Mouse (Mus musculus): ENCODE measurements around the gene Syt7.

DNA sequence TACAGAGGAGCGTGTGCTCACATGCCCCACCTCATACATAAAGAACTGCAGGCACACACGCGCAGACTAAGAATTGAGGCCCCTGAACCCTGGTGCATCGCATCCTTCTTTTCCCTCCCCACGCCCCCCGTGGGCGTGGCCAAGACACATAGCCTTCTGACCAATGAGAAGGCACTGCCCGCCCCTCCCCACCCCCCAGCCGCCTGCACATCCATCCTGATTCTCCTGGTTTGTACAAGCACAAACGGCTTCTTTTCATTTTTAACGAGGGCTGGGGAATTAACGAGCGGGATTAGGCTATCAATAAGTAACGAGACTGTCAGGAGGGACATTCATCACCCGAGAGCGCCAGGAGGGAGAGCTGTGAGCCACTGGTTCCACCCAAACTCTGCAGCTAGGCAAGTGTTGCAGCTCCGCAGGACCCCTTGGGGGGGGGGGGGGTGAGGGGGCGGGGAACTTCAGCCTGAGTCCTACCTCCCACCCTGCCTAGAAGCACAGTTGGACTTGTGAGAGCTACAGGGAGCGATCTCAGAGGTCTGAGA lies 24.9 kb downstream of the Syt7 start:
- TF ChIP-seq POLR2A (IDR thresholded peaks at IDR 0.05; ENCODE audit: borderline replicate concordance, control insufficient read depth, low read depth, low read length), result no peak
- TF ChIP-seq CTCF (IDR thresholded peaks at IDR 0.05; ENCODE audit: control insufficient read depth, insufficient read depth, low read length), result no peak

Data from bone marrow, adult 2 months (tissue).